Mouse (Mus musculus) cerebellum, adult 2 months (tissue): Measurements from ENCODE around the gene Fads3. TPM values are rescaled to one million over a fixed set of nuclear protein-coding genes. Genes with fewer than 3 reads are reported as not detected.

Source experiments
- DNase-seq, 2 experiments: peaks; one replicate each; pipeline ENCODE4 v3.0.0; 2021
- H3K27ac ChIP-seq: fragments of 200-500 bp; 2 replicates; pipeline ENCODE4 v1.5.1; 2012; ENCODE audit warnings: low read length, control low read depth, inconsistent platforms; ENCODE audit not compliant: insufficient read depth
- H3K27me3 ChIP-seq: fragments of 200-500 bp; 2 replicates; pipeline ENCODE4 v1.6.1; 2012; ENCODE audit warnings: inconsistent platforms, mild to moderate bottlenecking, low read length, moderate library complexity; ENCODE audit not compliant: control insufficient read depth, insufficient read depth
- H3K4me1 ChIP-seq: fragments of 200-500 bp; 2 replicates; pipeline ENCODE4 v1.6.1; 2011; ENCODE audit warnings: low read length; ENCODE audit not compliant: control insufficient read depth, insufficient read depth
- H3K4me3 ChIP-seq: fragments of 200-500 bp; replicated peaks from 2 replicates; pipeline ENCODE3; 2011; ENCODE audit warnings: mild to moderate bottlenecking, low read depth, low read length, control low read depth; ENCODE audit not compliant: insufficient read depth
- CTCF ChIP-seq: fragments of 200-500 bp; IDR thresholded peaks from 2 replicates; pipeline ENCODE4 v1.5.1; 2011; ENCODE audit warnings: low read depth, mild to moderate bottlenecking, control low read depth, low read length, moderate library complexity, borderline replicate concordance; ENCODE audit not compliant: insufficient read depth
- POLR2A ChIP-seq: fragments of 200-500 bp; IDR thresholded peaks from 2 replicates; pipeline ENCODE4 v1.6.1; 2011; ENCODE audit warnings: low read length, control low read depth, borderline replicate concordance; ENCODE audit not compliant: insufficient read depth
- WGBS: fragments of 180-500 bp; shearing (Covaris S2); methylation state at CpG from one replicate; pipeline ENCODE4 v1.1.7; 2018; 5-methylcytosine and 5-hydroxymethylcytosine counted together
- polyA plus RNA-seq: library from polyadenylated mRNA; depleted of rRNA; stranded (reverse); fragments of >200 nt; gene quantifications from 2 replicates; pipeline ENCODE4 v1.2.3, GENCODE M21; 2012

Fads3 gene
- polyA plus RNA-seq, 1 experiment: 30.9 TPM

- DNase-seq: no peak
- WGBS: 69% methylated on average over 9 of the region's 9 CpGs
- no peak overlapping the region for H3K27ac ChIP-seq
- H3K4me3 ChIP-seq: no peak overlapping the region
- no peak for TF ChIP-seq CTCF
- TF ChIP-seq POLR2A: no peak
- no peaks in the 10 kb centered on the region for H3K27me3 ChIP-seq
- H3K4me1 ChIP-seq: peaks cover 10% of the 10 kb centered on the region
These were observed 18.0 kb upstream of the Fads3 start for GRCm38 (mm10) chr19:10023304-10023758.

DNA sequence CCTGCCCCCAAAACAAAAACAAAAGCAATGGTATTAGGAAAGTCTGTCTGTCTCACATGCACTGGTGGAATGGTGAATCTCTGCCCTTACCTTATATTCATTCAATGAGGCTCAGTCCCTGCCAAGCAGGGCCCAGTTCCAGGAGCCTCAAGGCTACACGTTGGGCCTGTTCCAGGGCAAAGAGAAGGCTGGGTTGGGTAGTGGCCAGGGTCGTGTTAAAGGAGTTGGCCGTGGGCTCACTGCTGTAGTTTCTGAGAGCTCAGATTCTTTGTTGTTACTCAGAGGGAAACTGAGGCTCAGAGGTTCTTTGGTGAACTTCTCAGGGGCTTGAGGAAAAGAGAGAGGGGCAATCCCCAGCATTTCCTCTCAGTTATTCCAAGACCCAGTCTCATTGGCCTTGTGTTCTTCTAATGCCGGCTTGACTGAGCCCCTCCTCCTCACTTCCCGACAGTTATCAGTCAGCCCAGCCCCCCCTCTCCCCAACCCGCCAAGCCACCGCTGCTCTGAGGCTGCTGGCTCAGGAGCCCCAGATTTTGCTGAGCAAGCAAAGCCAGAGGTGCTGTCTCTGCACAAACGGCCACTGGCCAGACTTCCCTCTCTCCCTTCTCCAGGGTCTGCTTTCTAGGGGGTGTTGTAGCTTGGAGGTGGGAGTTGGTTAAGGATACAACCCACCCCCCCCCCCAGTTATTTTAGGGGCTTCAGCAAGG, 16.0 kb upstream of the Fads3 start:
- no peaks in the 10 kb centered on the region for H3K27me3 ChIP-seq
- 8% methylated on average over 8 of the region's 8 CpGs for WGBS
- no peak overlapping the region for H3K27ac ChIP-seq
- TF ChIP-seq CTCF (no peak), POLR2A (no peak)
- H3K4me3 ChIP-seq: no peak overlapping the region
- DNase-seq: no peak
- no peaks in the 10 kb centered on the region for H3K4me1 ChIP-seq

- no peak overlapping the region for H3K27ac ChIP-seq
These were observed 11.6 kb upstream of the Fads3 start for GRCm38 (mm10) chr19:10029746-10030145.

GRCm38 (mm10) chr19:10033211-10033973, 8.0 kb upstream of the Fads3 start:
- no peaks in the 10 kb centered on the region for H3K27me3 ChIP-seq
- H3K4me1 ChIP-seq: no peaks in the 10 kb centered on the region; the same call in 1 of the 2 replicates
- no peak overlapping the region for H3K4me3 ChIP-seq
- no peak overlapping the region for H3K27ac ChIP-seq
- 9% methylated on average over 8 of the region's 8 CpGs for WGBS
- peak; percentile 70 to 72 for DNase-seq
- peak; percentile 82 for TF ChIP-seq CTCF
- no peak for TF ChIP-seq POLR2A

More at GRCm38 (mm10) chr19:10029746-10030145, 11.6 kb upstream of the Fads3 start:
- 87% methylated on average over 2 of the region's 2 CpGs for WGBS
- Histone ChIP-seq H3K27me3 (no peaks in the 10 kb centered on the region), H3K4me3 (no peak overlapping the region), H3K4me1 (no peaks in the 10 kb centered on the region; the same call in 1 of the 2 replicates)
- DNase-seq: no peak
- no peak for TF ChIP-seq CTCF
- no peak for TF ChIP-seq POLR2A

- TF ChIP-seq POLR2A (no peak), CTCF (no peak)
- no peak overlapping the region for H3K4me3 ChIP-seq
- no peak overlapping the region for H3K27ac ChIP-seq
- peaks cover 3% of the 10 kb centered on the region; the same call in 1 of the 2 replicates for H3K4me1 ChIP-seq
- no peaks in the 10 kb centered on the region for H3K27me3 ChIP-seq
- WGBS: 86% methylated on average over 5 of the region's 5 CpGs
- DNase-seq: no peak
These were observed 7.0 kb upstream of the Fads3 start for GRCm38 (mm10) chr19:10034356-10034755.

- H3K27ac ChIP-seq: no peak overlapping the region
- WGBS: 68% methylated on average over 8 of the region's 8 CpGs
These were observed 6.5 kb upstream of the Fads3 start for GRCm38 (mm10) chr19:10034785-10035447.

DNA sequence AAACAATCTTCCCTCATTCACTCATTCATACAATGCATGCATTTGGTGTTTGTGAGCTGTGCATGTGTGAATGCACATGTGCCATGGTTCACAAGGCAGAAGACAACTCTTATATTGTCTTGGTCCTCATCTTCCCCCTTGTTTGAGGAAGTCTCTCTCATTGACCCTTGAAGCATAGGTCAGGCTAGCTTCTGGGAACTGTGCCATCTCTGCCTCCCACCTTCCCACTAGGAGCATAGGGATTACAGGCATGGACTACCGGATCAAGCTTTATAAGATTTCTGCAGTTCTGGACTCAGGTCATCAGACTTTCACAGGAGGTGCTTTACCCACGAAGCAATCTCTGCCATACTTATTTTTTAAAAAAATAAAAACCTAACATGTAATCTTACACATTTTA, 3.8 kb upstream of the Fads3 start:
- no peak overlapping the region for H3K27ac ChIP-seq
- DNase-seq: no peak
- TF ChIP-seq POLR2A (no peak), CTCF (no peak)
- no peak overlapping the region for H3K4me3 ChIP-seq
- H3K4me1 ChIP-seq: peaks cover 11% of the 10 kb centered on the region
- no peaks in the 10 kb centered on the region for H3K27me3 ChIP-seq
- 65% methylated on average over 2 of the region's 2 CpGs for WGBS

More at GRCm38 (mm10) chr19:10034785-10035447, 6.5 kb upstream of the Fads3 start:
- Histone ChIP-seq H3K27me3 (no peaks in the 10 kb centered on the region), H3K4me1 (peaks cover 3% of the 10 kb centered on the region; the same call in 1 of the 2 replicates), H3K4me3 (no peak overlapping the region)
- TF ChIP-seq POLR2A (no peak), CTCF (peak; percentile 72)
- peak; percentile 50 to 68 for DNase-seq

- Histone ChIP-seq H3K27ac (no peak overlapping the region), H3K4me3 (no peak overlapping the region), H3K27me3 (no peaks in the 10 kb centered on the region), H3K4me1 (peaks cover 14% of the 10 kb centered on the region)
- DNase-seq: no peak
- WGBS: 71% methylated on average over 3 of the region's 3 CpGs
- TF ChIP-seq CTCF: no peak
- no peak for TF ChIP-seq POLR2A
These were observed 3.0 kb upstream of the Fads3 start for GRCm38 (mm10) chr19:10038364-10038763.
